Mouse (Mus musculus) heart, embryonic 15.5 days (tissue): ENCODE results near the gene Tbc1d19. TPM values are rescaled to one million over a fixed set of nuclear protein-coding genes. Genes with fewer than 3 reads are reported as not detected.

ENCODE experiments used
- polyA plus RNA-seq: library from polyadenylated mRNA; unstranded; fragments of >200 nt; fragmentation: Nextera tagmentation; extraction: Ambion mirVana; gene quantifications from 2 replicates; pipeline ENCODE4 v1.2.1, GENCODE M21; 2015

The Tbc1d19 gene
- polyA plus RNA-seq, 1 experiment from 2014 or later: 30.2 TPM

Other genes with a start within 250 kb of the Tbc1d19 start
- gene Cckar, start 101.9 kb upstream of the Tbc1d19 start, polyA plus RNA-seq: 2.1 and 4.2 TPM in 2 replicates
- 11.3 and 16.9 TPM in 2 replicates for gene Stim2, start 188.9 kb downstream of the Tbc1d19 start, polyA plus RNA-seq